Mouse (Mus musculus): ENCODE measurements around the gene B3gnt7.

The B3gnt7 gene

GRCm38 (mm10) chr1:86301221-86302091 lies 1.2 kb upstream of the B3gnt7 start:
- DNase-seq (ENCODE audit: low read depth, low spot score) = peak; percentile 52

- peak; percentile 95 for DNase-seq (ENCODE audit: low read depth, low spot score)
Measured at GRCm38 (mm10) chr1:86303063-86303872, 636 bp downstream of the B3gnt7 start.

GRCm38 (mm10) chr1:86303873-86304250 lies 1.2 kb downstream of the B3gnt7 start:
- DNase-seq (ENCODE audit: low read depth, low spot score) = no peak

GRCm38 (mm10) chr1:86306686-86307085 lies 4.1 kb downstream of the B3gnt7 start:
- no peak for DNase-seq (ENCODE audit: low read depth, low spot score)

GRCm38 (mm10) chr1:86307177-86307762 lies 4.6 kb downstream of the B3gnt7 start:
- DNase-seq (ENCODE audit: low read depth, low spot score) = no peak

GRCm38 (mm10) chr1:86307871-86308641 lies 5.4 kb downstream of the B3gnt7 start:
- DNase-seq (ENCODE audit: low read depth, low spot score) = peak; percentile 95

GRCm38 (mm10) chr1:86309270-86309833 lies 6.7 kb downstream of the B3gnt7 start:
- peak; percentile 99 for DNase-seq (ENCODE audit: low read depth, low spot score)

- DNase-seq (ENCODE audit: low read depth, low spot score) = peak; percentile 100
Measured at GRCm38 (mm10) chr1:86310536-86311310, 8.1 kb downstream of the B3gnt7 start.

- DNase-seq (ENCODE audit: low read depth, low spot score) = peak; percentile 87
Measured at GRCm38 (mm10) chr1:86311467-86312005, 8.9 kb downstream of the B3gnt7 start.

- DNase-seq (ENCODE audit: low read depth, low spot score) = no peak
Measured at GRCm38 (mm10) chr1:86312269-86312668, 9.6 kb downstream of the B3gnt7 start.

GRCm38 (mm10) chr1:86313096-86313771 lies 10.6 kb downstream of the B3gnt7 start:
- DNase-seq (ENCODE audit: low read depth, low spot score) = no peak

- DNase-seq (ENCODE audit: low read depth, low spot score) = peak; percentile 46
Measured at GRCm38 (mm10) chr1:86313772-86314125, 11.1 kb downstream of the B3gnt7 start.

GRCm38 (mm10) chr1:86320822-86321413 lies 18.3 kb downstream of the B3gnt7 start:
- DNase-seq (ENCODE audit: low read depth, low spot score) = no peak

- DNase-seq (ENCODE audit: low read depth, low spot score) = no peak
Measured at GRCm38 (mm10) chr1:86336330-86336729, 33.7 kb downstream of the B3gnt7 start.

- DNase-seq (ENCODE audit: low read depth, low spot score) = peak; percentile 93
Measured at GRCm38 (mm10) chr1:86339156-86339812, 36.7 kb downstream of the B3gnt7 start.

- DNase-seq (ENCODE audit: low read depth, low spot score) = peak; percentile 77
Measured at GRCm38 (mm10) chr1:86341096-86341495, 38.5 kb downstream of the B3gnt7 start.

GRCm38 (mm10) chr1:86342371-86342770 lies 39.7 kb downstream of the B3gnt7 start:
- DNase-seq (ENCODE audit: low read depth, low spot score) = peak; percentile 64

- no peak for DNase-seq (ENCODE audit: low read depth, low spot score)
Measured at GRCm38 (mm10) chr1:86343087-86343645, 40.5 kb downstream of the B3gnt7 start.

Measured in ES-CJ7 (cell line).